Mouse (Mus musculus): ENCODE data around the gene Oma1. TPM values are rescaled to one million over a fixed set of nuclear protein-coding genes. Genes with fewer than 3 reads are reported as not detected.

Gene Oma1
- polyA plus RNA-seq (2015; fragmentation: Nextera tagmentation; extraction: Ambion mirVana): 21.4 and 24.1 TPM in 2 replicates

DNA sequence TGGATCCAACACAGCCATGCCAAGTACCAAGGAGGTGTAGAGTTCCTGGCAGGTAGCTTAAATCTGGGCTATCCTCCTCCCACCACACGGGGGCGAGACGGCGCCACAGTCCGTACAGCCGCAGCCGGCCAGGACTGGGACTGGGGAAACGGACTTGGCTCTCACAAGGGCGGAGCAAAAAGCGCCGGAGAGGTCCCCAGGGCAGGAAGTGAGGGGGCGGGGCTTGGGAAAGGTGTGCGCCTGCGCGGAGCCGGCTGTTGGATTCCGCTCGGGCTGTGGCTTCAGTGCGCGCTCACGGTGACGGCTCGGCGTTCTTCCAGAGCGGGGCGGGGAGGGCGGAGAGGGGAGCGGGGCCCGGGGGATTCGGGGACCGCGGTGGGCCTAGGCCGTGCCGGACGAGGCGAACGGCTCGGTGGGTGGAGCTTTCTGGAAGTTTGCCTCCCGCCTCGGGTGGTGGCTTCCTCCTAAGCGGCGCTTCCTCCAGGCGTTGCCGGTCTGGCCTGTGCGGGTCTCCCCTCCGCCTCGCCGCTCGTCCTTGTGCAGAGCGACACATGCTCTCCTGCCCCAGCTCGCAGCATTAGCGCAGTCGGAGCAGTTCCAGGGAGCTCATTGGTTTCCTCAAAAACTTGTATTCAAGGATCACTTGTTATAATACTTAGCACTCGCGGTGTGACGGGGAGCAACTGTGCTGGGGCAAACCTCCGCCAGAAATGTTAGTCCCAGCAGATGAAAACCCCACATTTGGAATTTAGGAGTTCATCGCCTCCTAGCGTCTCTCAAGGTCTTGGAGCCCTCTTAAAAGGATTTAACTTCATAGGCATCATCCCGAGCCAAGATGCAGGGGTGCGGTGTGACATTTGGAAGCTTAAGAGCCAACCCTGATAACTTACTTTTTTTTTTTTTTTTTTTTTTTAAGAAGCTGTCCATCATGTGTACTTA lies at the start of gene Oma1:
Oma1 (plus strand) TSS at position 226 of the 939 bp plus-strand sequence.
- WGBS: under 1% methylated on average over 53 of the region's 61 CpGs
- ATAC-seq (ENCODE audit: borderline replicate concordance, extremely low read depth, low FRiP score, low TSS enrichment): peak; percentile 99
- Histone ChIP-seq H3K4me1 (peaks cover 10% of the 10 kb centered on the region), H3K9me3 (no peaks in the 10 kb centered on the region), H3K4me3 (peak within 1 kb of the TSS; percentile 83), H3K27ac (peak within 1 kb of the TSS; percentile 99), H3K4me2 (peak within 1 kb of the TSS; percentile 66), H3K27me3 (no peaks in the 10 kb centered on the region), H3K36me3 (no peaks in the 10 kb centered on the region), H3K9ac (peak within 1 kb of the TSS; percentile 84)

GRCm38 (mm10) chr4:103263812-103264396 lies 49.7 kb upstream of the Oma1 start:
- no peaks in the 10 kb centered on the region for H3K27me3 ChIP-seq
- 0 out of 2 replicates have a peak, but pooled peaks have one; percentile 19 for ATAC-seq (ENCODE audit: borderline replicate concordance, extremely low read depth, low FRiP score, low TSS enrichment)
- H3K36me3 ChIP-seq: no peaks in the 10 kb centered on the region
- no peaks in the 10 kb centered on the region for H3K9me3 ChIP-seq
- H3K4me1 ChIP-seq: peaks cover 7% of the 10 kb centered on the region; the same call in 1 of the 2 replicates
- no peak overlapping the region for H3K9ac ChIP-seq
- no peak overlapping the region for H3K4me2 ChIP-seq
- H3K4me3 ChIP-seq: no peak overlapping the region
- 11% methylated on average over 8 of the region's 8 CpGs for WGBS
- no peak overlapping the region for H3K27ac ChIP-seq

GRCm38 (mm10) chr4:103265166-103265565 lies 48.4 kb upstream of the Oma1 start:
- Histone ChIP-seq H3K4me1 (peaks cover 7% of the 10 kb centered on the region; the same call in 1 of the 2 replicates), H3K36me3 (no peaks in the 10 kb centered on the region), H3K4me3 (no peak overlapping the region), H3K27me3 (no peaks in the 10 kb centered on the region), H3K9ac (no peak overlapping the region), H3K27ac (no peak overlapping the region), H3K9me3 (no peaks in the 10 kb centered on the region), H3K4me2 (no peak overlapping the region)
- 40% methylated on average over 2 of the region's 2 CpGs for WGBS
- ATAC-seq (ENCODE audit: borderline replicate concordance, extremely low read depth, low FRiP score, low TSS enrichment): no peak

- Histone ChIP-seq H3K27me3 (no peaks in the 10 kb centered on the region), H3K36me3 (no peaks in the 10 kb centered on the region), H3K4me3 (no peak overlapping the region), H3K4me2 (no peak overlapping the region), H3K4me1 (no peaks in the 10 kb centered on the region), H3K9ac (no peak overlapping the region), H3K27ac (no peak overlapping the region), H3K9me3 (no peaks in the 10 kb centered on the region)
- 90% methylated on average over 4 of the region's 4 CpGs for WGBS
- no peak for ATAC-seq (ENCODE audit: borderline replicate concordance, extremely low read depth, low FRiP score, low TSS enrichment)
Measured at GRCm38 (mm10) chr4:103269336-103269735, 44.3 kb upstream of the Oma1 start.

DNA sequence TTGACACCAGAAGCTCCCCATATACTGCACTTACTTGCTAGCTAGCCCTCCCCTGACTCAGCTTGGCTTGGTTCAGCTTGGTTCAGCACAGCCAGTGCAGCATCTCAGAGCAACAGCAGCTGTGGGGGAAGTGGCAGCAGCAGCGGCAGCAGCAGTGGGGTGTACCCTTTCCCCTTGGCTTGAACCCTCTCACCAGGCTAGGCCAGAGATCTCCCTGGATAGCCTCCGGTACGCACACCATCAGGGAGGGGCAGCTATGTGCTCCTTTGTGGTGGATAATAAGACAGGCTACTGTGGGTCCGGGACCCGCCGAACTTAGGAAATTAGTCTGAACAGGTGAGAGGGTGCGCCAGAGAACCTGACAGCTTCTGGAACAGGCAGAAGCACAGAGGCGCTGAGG lies 40.6 kb upstream of the Oma1 start:
- ATAC-seq (ENCODE audit: borderline replicate concordance, extremely low read depth, low FRiP score, low TSS enrichment): no peak
- Histone ChIP-seq H3K27ac (no peak overlapping the region), H3K4me1 (no peaks in the 10 kb centered on the region), H3K27me3 (no peaks in the 10 kb centered on the region), H3K36me3 (no peaks in the 10 kb centered on the region), H3K4me3 (no peak overlapping the region), H3K9me3 (no peaks in the 10 kb centered on the region), H3K4me2 (no peak overlapping the region), H3K9ac (no peak overlapping the region)
- WGBS: 57% methylated on average over 7 of the region's 8 CpGs

DNA sequence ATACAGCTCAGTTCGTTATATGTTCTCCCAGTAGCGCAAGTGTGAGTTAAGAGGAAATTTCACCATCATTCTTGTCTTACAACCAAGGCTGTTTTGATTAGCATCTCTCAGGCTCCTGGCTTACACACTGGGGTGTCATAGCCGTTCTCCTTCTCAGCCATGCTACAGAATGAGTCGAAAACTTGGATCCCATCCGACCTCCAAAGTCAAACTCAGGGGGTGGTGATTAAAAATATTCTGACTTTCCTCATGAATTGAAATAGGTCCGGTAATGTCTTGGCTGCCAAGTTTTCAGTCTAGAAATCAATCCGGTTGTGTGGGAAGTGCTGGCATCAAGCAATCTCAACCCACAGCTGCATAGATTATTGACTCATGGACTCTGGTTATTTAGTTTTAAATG lies 25.3 kb upstream of the Oma1 start:
- 78% methylated on average over 7 of the region's 7 CpGs for WGBS
- ATAC-seq (ENCODE audit: borderline replicate concordance, extremely low read depth, low FRiP score, low TSS enrichment): no peak

GRCm38 (mm10) chr4:103290763-103291162 lies 22.8 kb upstream of the Oma1 start, which contains the start of gene 4921539E11Rik:
Gene 4921539E11Rik (minus strand): TSS chr4:103290863.
- Histone ChIP-seq H3K27me3 (no peaks in the 10 kb centered on the region), H3K9me3 (no peaks in the 10 kb centered on the region), H3K27ac (no peak within 1 kb of the TSS), H3K4me3 (no peak within 1 kb of the TSS), H3K9ac (no peak within 1 kb of the TSS), H3K36me3 (no peaks in the 10 kb centered on the region), H3K4me1 (no peaks in the 10 kb centered on the region), H3K4me2 (no peak within 1 kb of the TSS)
- WGBS: 59% methylated on average over 2 of the region's 2 CpGs
- ATAC-seq (ENCODE audit: borderline replicate concordance, extremely low read depth, low FRiP score, low TSS enrichment): no peak

More for the DNA sequence above, 25.3 kb upstream of the Oma1 start:
- Histone ChIP-seq H3K27me3 (no peaks in the 10 kb centered on the region), H3K9ac (no peak overlapping the region), H3K27ac (no peak overlapping the region), H3K36me3 (no peaks in the 10 kb centered on the region), H3K4me1 (no peaks in the 10 kb centered on the region), H3K9me3 (no peaks in the 10 kb centered on the region), H3K4me3 (no peak overlapping the region), H3K4me2 (no peak overlapping the region)

- Histone ChIP-seq H3K9ac (no peak overlapping the region), H3K36me3 (no peaks in the 10 kb centered on the region), H3K9me3 (no peaks in the 10 kb centered on the region), H3K4me2 (peak overlapping the region; percentile 29; the same call in 1 of the 2 replicates), H3K4me3 (no peak overlapping the region), H3K27me3 (no peaks in the 10 kb centered on the region), H3K27ac (no peak overlapping the region), H3K4me1 (no peaks in the 10 kb centered on the region)
- no peak for ATAC-seq (ENCODE audit: borderline replicate concordance, extremely low read depth, low FRiP score, low TSS enrichment)
- 52% methylated on average over 10 of the region's 10 CpGs for WGBS
Measured at GRCm38 (mm10) chr4:103299342-103299741, 14.3 kb upstream of the Oma1 start.

- H3K4me1 ChIP-seq: no peaks in the 10 kb centered on the region
- H3K27ac ChIP-seq: no peak overlapping the region
- WGBS: 88% methylated on average over 1 of the region's 1 CpGs
- no peak for ATAC-seq (ENCODE audit: borderline replicate concordance, extremely low read depth, low FRiP score, low TSS enrichment)
- no peaks in the 10 kb centered on the region for H3K36me3 ChIP-seq
- no peaks in the 10 kb centered on the region for H3K27me3 ChIP-seq
- H3K4me3 ChIP-seq: no peak overlapping the region
- no peak overlapping the region for H3K9ac ChIP-seq
- H3K4me2 ChIP-seq: no peak overlapping the region
- no peaks in the 10 kb centered on the region for H3K9me3 ChIP-seq
Measured at GRCm38 (mm10) chr4:103303851-103304250, 9.8 kb upstream of the Oma1 start.

DNA sequence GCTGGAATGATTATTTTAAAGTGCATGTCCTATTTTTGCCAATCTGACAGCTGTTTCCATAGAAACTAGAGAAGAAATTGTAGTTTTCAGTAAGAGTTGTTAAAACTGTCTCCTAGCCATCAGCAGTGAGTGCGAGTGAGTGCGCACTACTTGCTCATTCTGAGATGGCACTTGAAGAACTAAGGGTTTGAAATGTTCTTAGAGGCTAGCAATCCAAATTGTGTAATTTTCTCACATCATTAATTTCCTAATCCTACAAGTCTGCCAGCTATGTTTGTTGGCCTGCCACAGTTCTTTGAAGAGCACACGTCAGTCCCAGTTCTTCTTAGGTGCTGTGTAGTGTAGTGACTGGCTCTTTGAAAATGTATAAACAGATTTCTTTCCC lies 906 bp downstream of the Oma1 start:
- Histone ChIP-seq H3K36me3 (no peaks in the 10 kb centered on the region), H3K9me3 (no peaks in the 10 kb centered on the region), H3K9ac (peak overlapping the region; percentile 84; the same call in 1 of the 2 replicates), H3K4me2 (peak overlapping the region; percentile 66), H3K27ac (peak overlapping the region; percentile 99), H3K4me3 (peak overlapping the region; percentile 83), H3K27me3 (no peaks in the 10 kb centered on the region), H3K4me1 (peaks cover 10% of the 10 kb centered on the region)
- ATAC-seq (ENCODE audit: borderline replicate concordance, extremely low read depth, low FRiP score, low TSS enrichment): no peak
- 19% methylated on average over 3 of the region's 3 CpGs for WGBS

GRCm38 (mm10) chr4:103315861-103316260 lies 2.2 kb downstream of the Oma1 start:
- Histone ChIP-seq H3K36me3 (no peaks in the 10 kb centered on the region), H3K4me3 (no peak overlapping the region), H3K9me3 (no peaks in the 10 kb centered on the region), H3K4me1 (peaks cover 10% of the 10 kb centered on the region), H3K27me3 (no peaks in the 10 kb centered on the region), H3K9ac (no peak overlapping the region), H3K27ac (no peak overlapping the region), H3K4me2 (no peak overlapping the region)
- 86% methylated on average over 4 of the region's 4 CpGs for WGBS
- no peak for ATAC-seq (ENCODE audit: borderline replicate concordance, extremely low read depth, low FRiP score, low TSS enrichment)

DNA sequence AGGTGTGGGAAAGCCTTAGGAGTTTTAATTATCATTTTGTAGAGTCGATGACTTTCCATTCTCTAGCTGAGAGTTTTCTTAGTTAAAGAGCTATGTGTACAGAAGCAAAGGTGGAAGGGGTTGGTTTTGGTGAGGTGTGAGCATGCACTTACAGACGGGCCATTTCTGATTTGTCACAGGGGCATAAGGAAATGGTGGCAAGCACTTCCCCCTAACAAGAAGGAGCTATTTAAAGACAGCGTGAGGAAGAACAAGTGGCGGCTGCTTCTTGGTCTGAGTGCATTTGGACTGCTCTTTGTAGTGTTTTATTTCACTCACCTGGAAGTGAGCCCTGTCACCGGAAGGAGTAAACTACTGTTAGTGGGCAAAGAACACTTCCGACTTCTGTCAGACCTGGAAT lies 7.8 kb downstream of the Oma1 start:
- 70% methylated on average over 6 of the region's 6 CpGs for WGBS
- Histone ChIP-seq H3K4me1 (0 out of 2 replicates have a peak, but pooled peaks cover 2% of the 10 kb centered on the region), H3K27ac (no peak overlapping the region), H3K36me3 (no peaks in the 10 kb centered on the region), H3K9me3 (no peaks in the 10 kb centered on the region), H3K27me3 (no peaks in the 10 kb centered on the region), H3K4me3 (no peak overlapping the region), H3K9ac (no peak overlapping the region), H3K4me2 (no peak overlapping the region)
- ATAC-seq (ENCODE audit: borderline replicate concordance, extremely low read depth, low FRiP score, low TSS enrichment): no peak
